Mouse (Mus musculus) liver, embryonic 15.5 days (tissue): ENCODE measurements around the gene Clstn3. TPM values are rescaled to one million over a fixed set of nuclear protein-coding genes. Genes with fewer than 3 reads are reported as not detected.
"Not testable (repeated sequence)": the region's sequence is repeated elsewhere in the genome, so short reads cannot be mapped to it uniquely, and the experiment has no call there.

ENCODE experiments used
- ATAC-seq: fragments of 200-750 bp; cut with Nextera tagmentation; 2 replicates; pipeline ENCODE4 v1.8.0; 2017; ENCODE audit warnings: moderate number of reproducible peaks, mild to moderate bottlenecking, moderate library complexity; ENCODE audit not compliant: insufficient read depth
- H3K27ac ChIP-seq: fragments of 300-500 bp; sonication (generic); replicated peaks from 2 replicates; pipeline ENCODE4 v1.5.1; 2015; ENCODE audit warnings: mild to moderate bottlenecking, inconsistent platforms
- H3K27me3 ChIP-seq: fragments of 300-500 bp; sonication (generic); 2 replicates; pipeline ENCODE4 v1.6.1; 2015; ENCODE audit warnings: mild to moderate bottlenecking, inconsistent platforms
- H3K36me3 ChIP-seq: fragments of 300-500 bp; sonication (generic); replicated peaks from 2 replicates; pipeline ENCODE4 v1.6.1; 2015; ENCODE audit warnings: moderate library complexity, mild to moderate bottlenecking, inconsistent platforms
- H3K4me1 ChIP-seq: fragments of 300-500 bp; sonication (generic); replicated peaks from 2 replicates; pipeline ENCODE4 v1.6.1; 2015; ENCODE audit warnings: inconsistent platforms
- H3K4me2 ChIP-seq: fragments of 300-500 bp; sonication (generic); 2 replicates; pipeline ENCODE4 v1.6.1; 2015; ENCODE audit warnings: moderate library complexity, mild to moderate bottlenecking, inconsistent platforms
- H3K4me3 ChIP-seq: fragments of 300-500 bp; sonication (generic); replicated peaks from 2 replicates; pipeline ENCODE4 v1.5.1; 2015; ENCODE audit warnings: mild to moderate bottlenecking, inconsistent platforms
- H3K9ac ChIP-seq: fragments of 300-500 bp; sonication (generic); 2 replicates; pipeline ENCODE4 v1.6.1; 2015; ENCODE audit warnings: moderate library complexity, mild to moderate bottlenecking, inconsistent platforms
- H3K9me3 ChIP-seq: fragments of 300-500 bp; sonication (generic); replicated peaks from 2 replicates; pipeline ENCODE4 v1.6.1; 2016; ENCODE audit warnings: inconsistent platforms
- WGBS: fragments of 180-500 bp; shearing (Covaris S2); methylation state at CpG from one replicate; pipeline ENCODE4 v1.1.7; 2015; ENCODE audit warnings: mixed read lengths; ENCODE audit not compliant: insufficient replicate concordance; 5-methylcytosine and 5-hydroxymethylcytosine counted together
- polyA plus RNA-seq: library from polyadenylated mRNA; unstranded; fragments of >200 nt; fragmentation: Nextera tagmentation; extraction: Ambion mirVana; gene quantifications from 2 replicates; pipeline ENCODE4 v1.2.1, GENCODE M21; 2015

The Clstn3 gene
- polyA plus RNA-seq, 1 experiment from 2014 or later, result 4.2 TPM

- no peak overlapping the region for H3K4me3 ChIP-seq
- no peak overlapping the region for H3K27ac ChIP-seq
- 62% methylated on average over 7 of the region's 7 CpGs for WGBS
- no peaks in the 10 kb centered on the region for H3K27me3 ChIP-seq
- ATAC-seq, result no peak
- no peaks in the 10 kb centered on the region for H3K9me3 ChIP-seq
- H3K36me3 ChIP-seq, result no peaks in the 10 kb centered on the region
- no peak overlapping the region for H3K4me2 ChIP-seq
- no peak overlapping the region for H3K9ac ChIP-seq
- H3K4me1 ChIP-seq, result peaks cover 22% of the 10 kb centered on the region
These were observed 37.3 kb downstream of the Clstn3 start for GRCm38 (mm10) chr6:124427289-124427688.

GRCm38 (mm10) chr6:124426604-124427003 lies 38.0 kb downstream of the Clstn3 start:
- Histone ChIP-seq H3K27ac (no peak overlapping the region), H3K9me3 (no peaks in the 10 kb centered on the region), H3K27me3 (no peaks in the 10 kb centered on the region), H3K9ac (no peak overlapping the region), H3K4me2 (no peak overlapping the region), H3K36me3 (no peaks in the 10 kb centered on the region), H3K4me1 (peaks cover 22% of the 10 kb centered on the region), H3K4me3 (no peak overlapping the region)
- no peak for ATAC-seq
- 44% methylated on average over 3 of the region's 3 CpGs for WGBS

GRCm38 (mm10) chr6:124425523-124425922 lies 39.1 kb downstream of the Clstn3 start:
- Histone ChIP-seq H3K36me3 (no peaks in the 10 kb centered on the region), H3K4me1 (peaks cover 22% of the 10 kb centered on the region), H3K9ac (no peak overlapping the region), H3K27ac (no peak overlapping the region), H3K4me2 (peak overlapping the region; percentile 41), H3K27me3 (no peaks in the 10 kb centered on the region), H3K4me3 (no peak overlapping the region), H3K9me3 (no peaks in the 10 kb centered on the region)
- peak; percentile 36; the same call in 1 of the 2 replicates for ATAC-seq
- WGBS, result 50% methylated on average over 6 of the region's 6 CpGs

- Histone ChIP-seq H3K4me2 (peak overlapping the region; percentile 41), H3K4me1 (peaks cover 22% of the 10 kb centered on the region), H3K27ac (peak overlapping the region; percentile 53)
- 24% methylated on average over 7 of the region's 7 CpGs for WGBS
- ATAC-seq, result peak; percentile 59
- not testable (repeated sequence) for H3K27me3 ChIP-seq, H3K36me3 ChIP-seq, H3K9me3 ChIP-seq, H3K9ac ChIP-seq, H3K4me3 ChIP-seq
These were observed 39.6 kb downstream of the Clstn3 start for GRCm38 (mm10) chr6:124425042-124425441.

GRCm38 (mm10) chr6:124424068-124424498 lies 40.5 kb downstream of the Clstn3 start:
- Histone ChIP-seq H3K9me3 (no peaks in the 10 kb centered on the region), H3K4me3 (no peak overlapping the region), H3K4me2 (no peak overlapping the region), H3K36me3 (no peaks in the 10 kb centered on the region), H3K9ac (no peak overlapping the region), H3K4me1 (peaks cover 22% of the 10 kb centered on the region), H3K27ac (peak overlapping the region; percentile 51), H3K27me3 (no peaks in the 10 kb centered on the region)
- ATAC-seq, result peak; percentile 76
- 2% methylated on average over 1 of the region's 1 CpGs for WGBS

GRCm38 (mm10) chr6:124418686-124419085 lies 45.9 kb downstream of the Clstn3 start:
- Histone ChIP-seq H3K9ac (no peak overlapping the region), H3K36me3 (no peaks in the 10 kb centered on the region), H3K27ac (no peak overlapping the region), H3K4me1 (peaks cover 23% of the 10 kb centered on the region), H3K4me2 (no peak overlapping the region), H3K27me3 (no peaks in the 10 kb centered on the region), H3K4me3 (no peak overlapping the region), H3K9me3 (no peaks in the 10 kb centered on the region)
- ATAC-seq, result no peak
- WGBS, result 69% methylated on average over 3 of the region's 3 CpGs

- WGBS, result 2% methylated on average over 21 of the region's 21 CpGs
- H3K4me1 ChIP-seq, result peaks cover 35% of the 10 kb centered on the region
- H3K4me2 ChIP-seq, result peak overlapping the region; percentile 96
- no peaks in the 10 kb centered on the region for H3K9me3 ChIP-seq
- H3K27ac ChIP-seq, result peak overlapping the region; percentile 83
- peaks cover 16% of the 10 kb centered on the region for H3K36me3 ChIP-seq
- H3K27me3 ChIP-seq, result no peaks in the 10 kb centered on the region
- peak overlapping the region; percentile 91 for H3K4me3 ChIP-seq
- ATAC-seq, result peak; percentile 43
- H3K9ac ChIP-seq, result peak overlapping the region; percentile 93
These were observed 49.1 kb downstream of the Clstn3 start for GRCm38 (mm10) chr6:124415347-124416088.

GRCm38 (mm10) chr6:124414927-124415325 lies 49.7 kb downstream of the Clstn3 start, which contains the start of gene Pex5:
Pex5 (minus strand) TSS chr6:124415067.
- Histone ChIP-seq H3K4me2 (peak within 1 kb of the TSS; percentile 96), H3K4me3 (peak within 1 kb of the TSS; percentile 91), H3K9ac (peak within 1 kb of the TSS; percentile 93), H3K36me3 (peaks cover 19% of the 10 kb centered on the region), H3K27me3 (no peaks in the 10 kb centered on the region), H3K27ac (peak within 1 kb of the TSS; percentile 83), H3K9me3 (no peaks in the 10 kb centered on the region), H3K4me1 (peaks cover 35% of the 10 kb centered on the region)
- WGBS, result under 1% methylated on average over 36 of the region's 36 CpGs
- peak; percentile 90 for ATAC-seq

GRCm38 (mm10) chr6:124414150-124414926 lies 50.3 kb downstream of the Clstn3 start:
- H3K27ac ChIP-seq, result peak overlapping the region; percentile 83
- peak; percentile 61 for ATAC-seq
- 3% methylated on average over 44 of the region's 45 CpGs for WGBS

GRCm38 (mm10) chr6:124413770-124414149 lies 50.8 kb downstream of the Clstn3 start:
- Histone ChIP-seq H3K27ac (peak overlapping the region; percentile 83), H3K9ac (peak overlapping the region; percentile 93), H3K4me3 (peak overlapping the region; percentile 91), H3K4me2 (peak overlapping the region; percentile 96), H3K36me3 (peaks cover 19% of the 10 kb centered on the region), H3K4me1 (peaks cover 35% of the 10 kb centered on the region), H3K27me3 (no peaks in the 10 kb centered on the region), H3K9me3 (no peaks in the 10 kb centered on the region)
- ATAC-seq, result no peak
- 37% methylated on average over 3 of the region's 3 CpGs for WGBS

More at GRCm38 (mm10) chr6:124414150-124414926, 50.3 kb downstream of the Clstn3 start:
- no peaks in the 10 kb centered on the region for H3K27me3 ChIP-seq
- peak overlapping the region; percentile 93 for H3K9ac ChIP-seq
- peak overlapping the region; percentile 91 for H3K4me3 ChIP-seq
- H3K4me2 ChIP-seq, result peak overlapping the region; percentile 96
- no peaks in the 10 kb centered on the region for H3K9me3 ChIP-seq
- H3K4me1 ChIP-seq, result peaks cover 35% of the 10 kb centered on the region
- peaks cover 19% of the 10 kb centered on the region for H3K36me3 ChIP-seq

- Histone ChIP-seq H3K4me1 (peaks cover 8% of the 10 kb centered on the region), H3K27me3 (no peaks in the 10 kb centered on the region), H3K4me3 (no peak overlapping the region), H3K4me2 (no peak overlapping the region), H3K36me3 (peaks cover 54% of the 10 kb centered on the region), H3K9ac (no peak overlapping the region), H3K27ac (no peak overlapping the region), H3K9me3 (no peaks in the 10 kb centered on the region)
- ATAC-seq, result no peak
- WGBS, result 77% methylated on average over 5 of the region's 5 CpGs
These were observed 56.2 kb downstream of the Clstn3 start for GRCm38 (mm10) chr6:124408355-124408754.
